Mouse (Mus musculus) hindbrain, postnatal 0 days (tissue): ENCODE data around the gene Ccdc84. TPM values are rescaled to one million over a fixed set of nuclear protein-coding genes. Genes with fewer than 3 reads are reported as not detected.

Experiments
- ATAC-seq: fragments of 200-750 bp; cut with Nextera tagmentation; 2 replicates; pipeline ENCODE4 v1.8.0; 2017; ENCODE audit warnings: mild to moderate bottlenecking, moderate TSS enrichment, moderate library complexity
- DNase-seq: peaks from one replicate; pipeline ENCODE4 v3.0.0-alpha.2; 2015; ENCODE audit warnings: low spot score
- H3K27ac ChIP-seq: fragments of 300-500 bp; sonication (generic); 2 replicates; pipeline ENCODE4 v1.5.1; 2014; ENCODE audit warnings: mild to moderate bottlenecking
- H3K27me3 ChIP-seq: fragments of 300-500 bp; sonication (generic); 2 replicates; pipeline ENCODE4 v1.6.1; 2014; ENCODE audit warnings: low read length, mixed read lengths; ENCODE audit not compliant: insufficient read depth
- H3K36me3 ChIP-seq: fragments of 300-500 bp; sonication (generic); 2 replicates; pipeline ENCODE4 v1.6.1; 2014; ENCODE audit warnings: low read length, mixed read lengths; ENCODE audit not compliant: insufficient read depth
- H3K4me1 ChIP-seq: fragments of 300-500 bp; sonication (generic); 2 replicates; pipeline ENCODE4 v1.6.1; 2014; ENCODE audit warnings: antibody characterized with exemption, low read length, mixed read lengths; ENCODE audit not compliant: insufficient read depth
- H3K4me2 ChIP-seq: fragments of 300-500 bp; sonication (generic); 2 replicates; pipeline ENCODE4 v1.6.1; 2014; ENCODE audit warnings: low read depth, mild to moderate bottlenecking, low read length, moderate library complexity, mixed read lengths
- H3K4me3 ChIP-seq: fragments of 300-500 bp; sonication (generic); 2 replicates; pipeline ENCODE4 v1.5.1; 2014; ENCODE audit warnings: low read length
- H3K9ac ChIP-seq: fragments of 300-500 bp; sonication (generic); replicated peaks from 2 replicates; pipeline ENCODE4 v1.6.1; 2014; ENCODE audit warnings: mild to moderate bottlenecking, low read length, moderate library complexity, mixed read lengths
- H3K9me3 ChIP-seq: fragments of 300-500 bp; sonication (generic); 2 replicates; pipeline ENCODE4 v1.6.1; 2016; ENCODE audit warnings: low read length, mixed read lengths
- CTCF ChIP-seq: IDR thresholded peaks from 2 replicates; pipeline ENCODE4 v1.5.1; 2016; ENCODE audit warnings: antibody characterized with exemption, control low read depth, low read depth
- WGBS: fragments of 180-500 bp; shearing (Covaris S2); extraction: QIAGEN DNeasy Blood & Tissue Kit; methylation state at CpG from one replicate; pipeline ENCODE4 v1.1.7; 2014; 5-methylcytosine and 5-hydroxymethylcytosine counted together
- microRNA-seq, 2 experiments: library from miRNA; unstranded; fragments of <30 nt; microRNA quantifications; one replicate each; pipeline ENCODE4; 2016
- polyA plus RNA-seq: library from polyadenylated mRNA; unstranded; fragments of >200 nt; fragmentation: Nextera tagmentation; extraction: Ambion mirVana; gene quantifications from 2 replicates; pipeline ENCODE4 v1.2.1, GENCODE M21; 2015
- total RNA-seq: library from RNA; depleted of rRNA; stranded (reverse); fragments of >200 nt; gene quantifications from 2 replicates; pipeline ENCODE4 v1.2.3, GENCODE M21; 2014; rRNA removed

Gene Ccdc84
- total and polyA plus RNA-seq, 2 experiments from 2014 or later, result 23.6 to 26.0 TPM

GRCm38 (mm10) chr9:44361190-44361917 lies 57.0 kb downstream of the Ccdc84 start, which contains the start of gene Vps11:
Gene Vps11, minus strand, starts transcription at chr9:44361670.
- H3K27ac ChIP-seq, result peak within 1 kb of the TSS; percentile 67
- ATAC-seq, result peak; percentile 94
- H3K4me2 ChIP-seq, result peak within 1 kb of the TSS; percentile 74
- WGBS, result under 1% methylated on average over 44 of the region's 44 CpGs
- peak; percentile 98 for DNase-seq
- H3K4me3 ChIP-seq, result peak within 1 kb of the TSS; percentile 50
- peak within 1 kb of the TSS; percentile 53 for H3K9ac ChIP-seq
- H3K4me1 ChIP-seq, result peaks cover 6% of the 10 kb centered on the region; the same call in 1 of the 2 replicates
- no peaks in the 10 kb centered on the region for H3K27me3 ChIP-seq
- TF ChIP-seq CTCF, result peak; percentile 25; the same call in 1 of the 2 replicates
- peaks cover 22% of the 10 kb centered on the region; the same call in 1 of the 2 replicates for H3K36me3 ChIP-seq
- H3K9me3 ChIP-seq, result no peaks in the 10 kb centered on the region

Small RNAs within 50 kb of the gene (microRNA-seq; reads per million reads assigned to microRNA genes)
- 0 to 0.35 reads per million in 2 experiments for gene Mir7085

Other genes starting within 250 kb of the Ccdc84 start
- 24.2 and 30.5 TPM in 2 replicates for gene Cbl, start 184.5 kb downstream of the Ccdc84 start, total RNA-seq
- 13.2 and 14.3 TPM in 2 replicates for gene Cbl, start 184.5 kb downstream of the Ccdc84 start, polyA plus RNA-seq
- gene Ccdc153, start 177.9 kb downstream of the Ccdc84 start, total RNA-seq, result 1.0 TPM in 1 of 2 replicates, not detected in the other
- 2.2 and 2.6 TPM in 2 replicates for gene Ccdc153, start 177.9 kb downstream of the Ccdc84 start, polyA plus RNA-seq
- gene Pdzd3, start 167.1 kb downstream of the Ccdc84 start, total RNA-seq, result 0.31 TPM in 1 of 2 replicates, not detected in the other
- 0.13 and 0.34 TPM in 2 replicates for gene Pdzd3, start 167.1 kb downstream of the Ccdc84 start, polyA plus RNA-seq
- 5.7 and 12.7 TPM in 2 replicates for gene Nlrx1, start 150.0 kb downstream of the Ccdc84 start, total RNA-seq
- gene Nlrx1, start 150.0 kb downstream of the Ccdc84 start, polyA plus RNA-seq, result 5.1 and 6.9 TPM in 2 replicates
- 59.1 and 69.6 TPM in 2 replicates for gene Abcg4, start 130.0 kb downstream of the Ccdc84 start, total RNA-seq
- gene Abcg4, start 130.0 kb downstream of the Ccdc84 start, polyA plus RNA-seq, result 21.0 and 24.1 TPM in 2 replicates
- 28.4 and 38.6 TPM in 2 replicates for gene Hinfp, start 112.9 kb downstream of the Ccdc84 start, total RNA-seq
- 14.8 and 15.2 TPM in 2 replicates for gene Hinfp, start 112.9 kb downstream of the Ccdc84 start, polyA plus RNA-seq
- 50.5 and 55.6 TPM in 2 replicates for gene C2cd2l, start 98.3 kb downstream of the Ccdc84 start, total RNA-seq
- gene C2cd2l, start 98.3 kb downstream of the Ccdc84 start, polyA plus RNA-seq, result 19.6 and 22.8 TPM in 2 replicates
- 16.4 and 24.6 TPM in 2 replicates for gene Dpagt1, start 92.5 kb downstream of the Ccdc84 start, total RNA-seq
- 30.9 and 34.9 TPM in 2 replicates for gene Dpagt1, start 92.5 kb downstream of the Ccdc84 start, polyA plus RNA-seq
- gene H2afx, start 83.9 kb downstream of the Ccdc84 start, total RNA-seq, result 272 and 314 TPM in 2 replicates
- 123 and 136 TPM in 2 replicates for gene H2afx, start 83.9 kb downstream of the Ccdc84 start, polyA plus RNA-seq
- 38.7 and 38.8 TPM in 2 replicates for gene Hmbs, start 74.3 kb downstream of the Ccdc84 start, total RNA-seq
- 64.3 and 67.3 TPM in 2 replicates for gene Hmbs, start 74.3 kb downstream of the Ccdc84 start, polyA plus RNA-seq
- gene Vps11, start 56.9 kb downstream of the Ccdc84 start, total RNA-seq, result 41.6 and 53.2 TPM in 2 replicates
- 39.3 and 39.9 TPM in 2 replicates for gene Vps11, start 56.9 kb downstream of the Ccdc84 start, polyA plus RNA-seq
- gene Hyou1, start 39.1 kb downstream of the Ccdc84 start, total RNA-seq, result 60.6 and 95.7 TPM in 2 replicates
- 15.5 and 17.4 TPM in 2 replicates for gene Hyou1, start 39.1 kb downstream of the Ccdc84 start, polyA plus RNA-seq
- gene Slc37a4, start 21.7 kb downstream of the Ccdc84 start, total RNA-seq, result 72.7 and 93.9 TPM in 2 replicates
- 40.2 and 40.3 TPM in 2 replicates for gene Slc37a4, start 21.7 kb downstream of the Ccdc84 start, polyA plus RNA-seq
- gene Rps25, start 11.4 kb downstream of the Ccdc84 start, total RNA-seq, result 190 and 229 TPM in 2 replicates
- 1,650 and 1,709 TPM in 2 replicates for gene Rps25, start 11.4 kb downstream of the Ccdc84 start, polyA plus RNA-seq
- gene Trappc4, start 11.0 kb downstream of the Ccdc84 start, total RNA-seq, result 108 and 120 TPM in 2 replicates
- 293 and 307 TPM in 2 replicates for gene Trappc4, start 11.0 kb downstream of the Ccdc84 start, polyA plus RNA-seq
- not detected in 2 replicates for gene Foxr1, start 22.6 kb upstream of the Ccdc84 start, total RNA-seq
- not detected in 2 replicates for gene Foxr1, start 22.6 kb upstream of the Ccdc84 start, polyA plus RNA-seq
- gene Upk2, start 36.4 kb upstream of the Ccdc84 start, total RNA-seq, result not detected in 2 replicates
- not detected in 2 replicates for gene Upk2, start 36.4 kb upstream of the Ccdc84 start, polyA plus RNA-seq
- gene Bcl9l, start 64.3 kb upstream of the Ccdc84 start, total RNA-seq, result 32.7 and 44.5 TPM in 2 replicates
- gene Bcl9l, start 64.3 kb upstream of the Ccdc84 start, polyA plus RNA-seq, result 7.8 and 8.4 TPM in 2 replicates
- gene Cxcr5, start 143.3 kb upstream of the Ccdc84 start, total RNA-seq, result not detected in 2 replicates
- gene Cxcr5, start 143.3 kb upstream of the Ccdc84 start, polyA plus RNA-seq, result not detected in 2 replicates
- gene Ddx6, start 186.3 kb upstream of the Ccdc84 start, total RNA-seq, result 52.9 and 56.2 TPM in 2 replicates
- 22.3 and 22.7 TPM in 2 replicates for gene Ddx6, start 186.3 kb upstream of the Ccdc84 start, polyA plus RNA-seq